Mouse (Mus musculus) thymus, adult 18-20 months (tissue): ENCODE results near the gene Gm11559.
"Not testable (repeated sequence)": the region's sequence is repeated elsewhere in the genome, so short reads cannot be mapped to it uniquely, and the experiment has no call there.

Source experiments
- DNase-seq, 2 experiments: peaks; one replicate each; pipeline ENCODE4 v3.0.0; 2022; ENCODE audit warnings: mixed read lengths in 2 of 2

The Gm11559 gene

DNA sequence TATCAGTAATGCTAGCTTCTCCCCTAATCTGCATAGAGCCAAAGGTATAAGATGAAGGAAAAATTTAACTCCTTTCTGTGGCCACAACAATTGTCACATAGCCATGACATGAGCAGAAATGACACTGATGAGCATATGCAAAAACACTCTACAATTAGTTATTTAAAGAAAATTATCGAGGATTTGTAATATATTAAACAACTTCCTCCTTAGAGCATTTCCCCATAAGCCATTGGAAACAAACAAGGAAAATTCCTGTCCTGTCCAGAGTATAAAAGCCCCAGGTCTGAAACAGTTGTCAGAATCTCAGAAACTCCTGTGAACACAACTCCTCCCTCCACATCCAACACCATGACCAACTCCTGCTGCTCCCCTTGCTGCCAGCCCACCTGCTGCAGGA is at the start of gene Gm11559:
Gm11559 (plus strand) TSS at position 301 of the 400 bp plus-strand sequence.
- not testable (repeated sequence) for DNase-seq

DNA sequence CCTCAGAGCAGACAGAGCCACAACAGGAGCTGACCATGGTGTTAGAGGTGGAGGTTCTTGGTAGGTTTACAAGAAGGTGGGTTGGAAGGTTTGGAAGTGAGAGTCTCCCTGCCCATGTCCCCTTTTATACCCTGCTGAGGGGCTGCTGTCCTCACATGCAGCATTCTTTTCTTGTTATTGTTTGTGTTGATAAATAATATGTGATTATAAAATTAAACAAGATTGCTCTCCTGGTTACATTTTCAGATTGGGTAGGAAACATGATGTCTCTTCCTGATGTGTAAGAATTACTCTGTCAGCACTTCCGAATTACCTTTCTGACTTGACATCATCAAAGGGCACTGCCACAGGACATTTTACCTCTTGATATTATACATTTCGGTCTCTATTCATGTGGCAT is 48.7 kb upstream of the Gm11559 start, which contains the start of gene Gm11564:
Gm11564 (minus strand) TSS at position 101 of the 400 bp plus-strand sequence.
- DNase-seq, result not testable (repeated sequence)

DNA sequence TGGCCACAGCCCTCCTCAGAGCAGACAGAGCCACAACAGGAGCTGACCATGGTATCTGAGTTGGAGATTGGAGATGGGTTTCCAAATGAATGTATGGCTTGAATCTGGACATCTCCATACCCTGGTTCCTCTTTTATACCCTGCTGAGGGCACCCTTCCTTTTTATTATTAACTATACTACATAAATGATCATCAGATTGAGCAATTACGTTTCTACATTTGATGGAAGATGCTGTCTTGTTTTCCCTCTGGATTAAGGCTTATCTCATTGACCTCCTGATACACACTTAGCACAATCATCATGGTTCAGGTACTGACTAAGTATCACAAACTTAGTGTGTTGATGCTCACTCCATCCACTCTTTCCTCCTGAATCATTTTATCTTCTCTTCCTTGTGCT is 26.3 kb upstream of the Gm11559 start, which contains the start of gene 2300003K06Rik:
2300003K06Rik (minus strand) TSS at position 101 of the 400 bp plus-strand sequence.
- no peak for DNase-seq

DNA sequence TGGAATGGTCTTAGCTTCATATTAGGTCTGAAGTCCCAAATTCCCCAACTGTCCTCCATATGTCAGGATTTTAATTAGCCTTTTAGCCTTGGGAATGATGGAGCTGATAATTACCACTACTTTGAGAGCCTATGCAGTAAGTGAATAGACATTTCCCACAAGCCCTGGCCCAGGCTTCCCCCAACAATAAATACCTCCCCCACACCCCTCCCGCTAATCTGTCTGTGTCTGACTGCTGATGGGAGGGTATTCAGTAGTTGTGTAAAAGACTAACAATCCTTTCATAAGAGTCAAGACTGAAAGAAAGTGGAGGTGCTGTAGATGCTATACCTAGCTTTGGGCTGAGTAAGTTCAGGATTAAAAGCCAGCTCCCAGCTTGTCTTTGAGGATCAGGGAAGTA is 22.1 kb upstream of the Gm11559 start:
- DNase-seq, result no peak

DNA sequence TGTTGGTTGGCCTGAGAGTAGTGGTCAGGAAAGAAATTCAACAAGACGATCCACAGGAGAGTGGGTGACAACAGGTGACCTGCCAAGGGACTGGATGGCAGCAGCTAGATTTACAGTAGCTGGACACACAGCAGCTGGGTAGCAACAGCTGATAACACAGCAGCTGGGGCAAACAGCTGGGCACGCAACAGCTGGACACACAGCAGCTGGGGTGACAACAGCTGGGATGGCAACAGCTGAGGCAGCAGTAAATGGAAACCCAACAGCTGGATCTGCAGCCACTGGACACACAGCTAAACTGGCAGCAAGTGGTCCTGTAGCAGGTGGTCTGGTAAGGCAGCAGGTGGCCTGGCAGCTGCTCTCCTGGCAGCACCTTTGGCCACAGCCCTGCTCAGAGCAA is 17.5 kb upstream of the Gm11559 start:
- no peak for DNase-seq

DNA sequence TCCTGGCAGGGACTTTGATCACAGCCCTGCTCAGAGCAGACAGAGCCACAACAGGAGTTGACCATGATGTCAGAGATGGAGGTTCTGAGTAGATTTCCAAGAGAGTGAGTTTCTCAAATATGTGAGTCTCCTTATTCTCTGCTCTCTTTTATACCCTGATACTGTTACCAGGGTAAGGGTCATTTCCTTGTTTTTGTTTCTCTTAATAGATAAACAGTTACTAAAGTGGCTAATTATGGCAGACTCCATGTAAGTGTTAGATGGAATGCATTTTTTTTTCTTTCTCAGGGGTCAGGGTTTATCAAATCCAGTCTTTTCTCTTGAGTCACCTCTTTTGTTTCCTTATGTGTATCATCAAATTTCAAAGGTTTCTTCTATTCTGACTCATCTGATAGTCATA is 12.8 kb upstream of the Gm11559 start, which contains the start of gene Krtap4-16:
Krtap4-16 (minus strand) TSS at position 101 of the 400 bp plus-strand sequence.
- no peak for DNase-seq

DNA sequence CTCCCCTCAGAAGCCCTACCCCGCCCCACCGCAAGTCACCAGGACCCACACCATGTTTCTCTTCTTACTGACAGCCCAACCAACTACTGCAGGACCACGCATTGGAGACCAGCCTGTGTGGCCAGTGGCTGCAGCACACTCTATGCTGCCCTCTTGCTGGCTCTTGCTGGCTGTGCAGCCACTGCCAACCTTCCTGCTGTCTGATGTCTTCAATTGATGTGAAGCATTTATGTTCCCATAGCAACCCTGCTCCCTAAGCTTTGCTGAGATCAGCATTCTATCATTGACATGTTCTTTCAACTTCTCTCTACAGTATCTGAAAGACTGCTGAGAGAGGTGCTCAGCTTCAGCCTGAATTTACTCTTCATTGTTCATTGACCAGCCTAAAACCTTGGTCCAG is 10.2 kb upstream of the Gm11559 start:
- no peak for DNase-seq

DNA sequence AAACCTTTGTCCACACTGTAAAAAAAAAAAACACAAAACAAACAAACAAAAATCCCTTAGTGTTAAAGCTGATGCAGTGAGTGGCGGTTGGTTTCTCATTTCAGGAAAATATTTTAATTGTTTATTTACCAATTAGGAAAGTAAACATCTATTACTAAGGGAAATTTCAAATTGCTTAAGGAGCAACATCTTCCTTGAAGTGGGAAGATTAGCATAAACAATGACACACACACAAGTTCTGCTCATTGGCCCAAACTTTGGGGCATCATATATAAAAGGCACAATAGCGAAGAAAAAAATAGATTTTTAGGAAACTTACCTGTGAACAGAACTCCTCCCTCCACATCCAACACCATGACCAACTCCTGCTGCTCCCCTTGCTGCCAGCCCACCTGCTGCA is 6.7 kb upstream of the Gm11559 start, which contains the start of gene Gm11568:
Gm11568 (plus strand) TSS at position 301 of the 400 bp plus-strand sequence.
- no peak for DNase-seq

DNA sequence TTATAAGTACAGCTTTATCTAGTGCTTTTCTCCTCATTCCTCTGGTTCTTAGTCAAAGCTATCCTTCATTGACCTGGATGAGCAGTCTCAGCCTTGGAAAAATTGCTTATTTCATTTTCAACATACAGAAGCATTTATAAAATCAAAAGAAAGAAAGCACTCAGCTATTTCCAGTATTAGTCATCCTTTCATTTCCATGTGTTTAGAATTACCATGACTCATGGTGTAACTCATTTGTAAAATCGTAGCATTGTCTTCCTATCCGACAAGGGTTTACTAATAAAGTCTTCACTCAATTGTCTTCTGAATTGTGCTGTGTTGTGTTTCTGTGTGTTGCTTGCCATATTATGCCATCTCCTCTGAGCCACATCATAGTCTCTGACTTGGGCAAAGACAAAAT is 5.5 kb upstream of the Gm11559 start:
- no peak for DNase-seq

DNA sequence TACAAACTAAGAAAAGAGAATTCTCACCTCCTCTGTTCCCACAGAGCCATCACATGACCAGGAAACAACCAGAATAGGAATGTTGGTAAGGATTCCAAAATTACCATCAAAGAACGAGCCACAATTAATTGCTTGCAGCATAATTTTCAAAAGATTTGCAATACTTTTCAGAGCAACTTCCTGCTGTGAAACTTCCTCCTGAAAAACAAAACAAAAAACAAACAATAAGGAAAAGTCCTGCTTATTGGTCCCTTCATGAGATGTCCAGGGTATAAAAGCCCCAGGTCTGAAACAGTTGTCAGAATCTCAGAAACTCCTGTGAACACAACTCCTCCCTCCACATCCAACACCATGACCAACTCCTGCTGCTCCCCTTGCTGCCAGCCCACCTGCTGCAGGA is 8.8 kb downstream of the Gm11559 start, which contains the start of gene Krtap9-1:
Krtap9-1 (plus strand) TSS at position 301 of the 400 bp plus-strand sequence.
- not testable (repeated sequence) for DNase-seq

DNA sequence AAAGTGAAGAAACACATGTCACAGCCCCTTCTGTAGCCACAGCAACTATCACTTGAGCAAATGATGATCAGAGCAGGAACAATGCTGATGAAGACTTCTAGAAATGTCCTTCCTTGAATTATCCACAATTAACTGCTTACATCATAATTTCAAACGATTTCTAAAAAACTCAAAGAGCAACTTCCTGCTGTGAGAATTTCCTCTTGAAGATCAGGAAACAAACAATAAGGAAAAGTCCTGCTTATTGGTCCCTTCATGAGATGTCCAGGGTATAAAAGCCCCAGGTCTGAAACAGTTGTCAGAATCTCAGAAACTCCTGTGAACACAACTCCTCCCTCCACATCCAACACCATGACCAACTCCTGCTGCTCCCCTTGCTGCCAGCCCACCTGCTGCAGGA is 14.6 kb downstream of the Gm11559 start, which contains the start of gene Gm11567:
Gm11567 (plus strand) TSS at position 301 of the 400 bp plus-strand sequence.
- DNase-seq, result not testable (repeated sequence)

DNA sequence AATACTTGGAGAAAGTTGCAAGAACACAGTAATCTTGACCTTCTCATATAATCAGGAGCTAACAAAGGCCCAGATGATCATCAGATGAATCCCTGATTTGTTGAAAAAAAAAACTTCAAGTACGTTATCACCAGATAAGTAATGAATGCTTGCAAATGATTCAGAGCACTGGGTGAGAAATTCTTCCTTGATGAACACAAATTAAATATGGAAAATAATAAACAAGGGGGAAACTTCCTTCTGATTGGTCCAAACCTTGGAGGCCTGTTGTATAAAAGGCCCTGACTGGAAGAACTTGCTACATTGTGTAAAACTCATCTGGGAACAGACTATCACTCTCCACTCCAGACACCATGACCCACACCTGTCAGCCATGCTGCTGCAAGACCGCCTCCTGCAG is 43.3 kb downstream of the Gm11559 start, which contains the start of gene Krtap31-1:
Krtap31-1 (plus strand) TSS at position 301 of the 400 bp plus-strand sequence.
- DNase-seq, result no peak

DNA sequence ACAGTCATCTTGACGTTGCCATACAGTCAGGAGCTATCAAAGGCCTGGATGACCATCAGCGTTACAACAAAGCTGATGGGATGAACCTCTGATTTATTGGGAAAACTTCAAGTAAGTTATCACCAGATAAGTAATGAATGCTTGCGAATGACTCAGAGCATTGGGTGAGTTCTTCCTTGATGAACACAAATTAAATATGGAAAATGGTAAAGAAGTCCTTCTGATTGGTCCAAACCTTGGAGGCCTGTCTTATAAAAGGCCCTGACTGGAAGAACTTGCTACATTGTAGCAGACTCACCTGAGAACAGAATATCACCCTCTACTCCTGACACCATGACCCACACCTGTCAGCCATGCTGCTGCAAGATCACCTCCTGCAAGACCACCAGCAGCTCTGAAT is 50.2 kb downstream of the Gm11559 start, which contains the start of gene Gm11565:
Gm11565 (plus strand) TSS at position 301 of the 400 bp plus-strand sequence.
- no peak for DNase-seq
